Mouse (Mus musculus): ENCODE measurements around the gene Adgrg1.

- TF ChIP-seq POLR2A (IDR thresholded peaks at IDR 0.05; ENCODE audit: extremely low read depth, insufficient read depth, low read length) (no peak), CTCF (IDR thresholded peaks at IDR 0.05; ENCODE audit: low read depth, low read length) (no peak)
These were observed 16.3 kb downstream of the Adgrg1 start for GRCm38 (mm10) chr8:94990598-94991453.
